Mouse (Mus musculus) heart, postnatal 4 days (tissue): ENCODE data around the gene Hlcs. TPM values are rescaled to one million over a fixed set of nuclear protein-coding genes. Genes with fewer than 3 reads are reported as not detected.

Experiments used
- DNase-seq: peaks from one replicate; pipeline ENCODE4 v3.0.0; 2021
- total RNA-seq, 2 experiments: library from RNA; stranded (reverse); gene quantifications; 2 replicates each; pipeline ENCODE4 v1.2.3; 2021

The Hlcs gene
- total RNA-seq, 2 experiments from 2014 or later = 8.0 to 8.2 TPM

GRCm38 (mm10) chr16:94327781-94328711 lies 14.7 kb upstream of the Hlcs start, which contains the start of gene Ripply3:
Gene Ripply3, plus strand, starts transcription at chr16:94328420.
- DNase-seq = peak; percentile 67

GRCm38 (mm10) chr16:94326008-94326407 lies 12.6 kb upstream of the Hlcs start:
- no peak for DNase-seq

DNA sequence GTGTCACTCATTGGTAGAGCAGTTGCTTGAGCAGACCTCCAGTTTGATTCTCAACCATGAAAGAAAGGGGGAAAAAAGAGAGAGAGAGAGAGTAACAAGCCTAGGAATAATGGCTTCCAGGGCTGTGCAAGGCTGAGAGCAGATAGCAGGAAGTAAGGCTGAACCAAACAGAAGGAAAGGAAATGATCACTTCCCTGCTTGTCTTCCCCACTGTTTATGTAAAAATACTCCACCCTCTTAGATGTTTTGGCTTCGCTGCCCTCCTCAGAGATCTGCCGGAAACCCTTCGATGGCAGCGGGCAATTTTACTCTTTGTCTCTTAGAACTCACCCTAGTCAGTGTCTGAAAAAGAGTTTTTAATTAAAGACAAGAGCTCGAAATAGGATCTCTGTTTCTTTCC lies 10.3 kb upstream of the Hlcs start:
- DNase-seq = no peak

DNA sequence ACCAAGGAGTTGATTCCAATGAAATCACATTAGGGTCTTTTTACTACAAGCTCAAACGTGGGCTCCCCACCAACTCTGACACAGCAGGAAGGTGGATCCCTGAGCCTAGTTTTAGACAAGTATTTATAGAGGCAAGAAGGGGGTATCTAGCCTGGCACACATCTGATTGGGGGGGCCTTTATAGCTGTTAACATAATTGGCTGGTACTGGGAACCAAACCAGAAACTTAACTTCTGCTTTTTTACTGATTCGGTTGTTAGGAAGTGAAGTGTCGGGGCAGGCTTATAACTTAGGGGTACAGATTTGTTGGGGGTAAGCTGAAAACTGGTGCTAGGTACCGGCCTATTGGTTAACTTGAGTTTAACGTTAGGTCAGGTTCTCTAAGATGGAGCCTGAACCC lies 6.9 kb upstream of the Hlcs start:
- no peak for DNase-seq

- no peak for DNase-seq
Measured at GRCm38 (mm10) chr16:94317752-94318151, 4.4 kb upstream of the Hlcs start.

GRCm38 (mm10) chr16:94315215-94315614 lies 1.8 kb upstream of the Hlcs start:
- no peak for DNase-seq

DNA sequence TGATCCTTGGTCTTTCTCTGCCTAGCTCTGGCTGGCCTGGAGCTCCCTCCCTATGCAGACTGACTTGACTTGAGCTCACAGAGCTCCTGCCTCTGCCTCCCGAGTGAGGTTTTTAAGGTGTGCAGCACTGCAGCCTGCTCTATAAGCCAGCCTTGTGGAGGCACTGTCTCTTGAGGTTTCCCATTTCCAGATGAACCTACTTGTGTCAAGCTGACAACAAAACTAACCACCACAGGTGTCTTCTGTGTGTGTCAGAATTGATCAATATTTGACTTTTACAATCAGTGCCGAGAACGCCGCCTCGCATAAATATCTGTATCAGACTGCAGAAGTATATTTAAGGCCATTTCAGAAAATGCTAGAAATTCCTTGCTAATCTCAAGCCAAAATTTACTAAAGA lies 1.3 kb upstream of the Hlcs start:
- no peak for DNase-seq

DNA sequence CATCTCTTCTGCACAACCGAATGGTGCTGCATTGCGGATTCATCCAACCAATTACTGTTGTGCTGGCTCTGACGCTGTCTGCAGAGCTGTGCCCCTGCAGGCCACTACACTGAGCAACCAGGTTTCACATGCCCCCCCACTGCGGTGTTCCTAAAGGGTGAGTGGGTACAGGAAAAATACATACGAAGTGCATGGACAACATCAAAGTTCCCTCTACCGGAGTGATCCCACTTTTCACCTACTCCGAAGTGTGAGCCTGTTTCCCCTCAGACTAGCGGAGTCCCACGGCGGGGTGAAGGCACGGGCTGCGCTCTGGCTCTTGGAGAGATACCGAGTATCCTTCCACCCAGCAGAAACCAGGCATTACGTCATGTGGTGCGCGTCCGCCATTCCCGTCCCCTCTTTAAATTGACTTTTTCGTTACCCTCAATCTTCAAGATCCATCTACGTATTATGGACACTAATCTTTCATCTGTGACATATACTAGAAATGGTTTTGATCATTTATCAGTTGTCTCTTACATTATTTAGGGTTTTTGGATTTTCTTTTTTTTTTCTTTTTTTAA lies 625 bp downstream of the Hlcs start:
- peak; percentile 82 for DNase-seq

DNA sequence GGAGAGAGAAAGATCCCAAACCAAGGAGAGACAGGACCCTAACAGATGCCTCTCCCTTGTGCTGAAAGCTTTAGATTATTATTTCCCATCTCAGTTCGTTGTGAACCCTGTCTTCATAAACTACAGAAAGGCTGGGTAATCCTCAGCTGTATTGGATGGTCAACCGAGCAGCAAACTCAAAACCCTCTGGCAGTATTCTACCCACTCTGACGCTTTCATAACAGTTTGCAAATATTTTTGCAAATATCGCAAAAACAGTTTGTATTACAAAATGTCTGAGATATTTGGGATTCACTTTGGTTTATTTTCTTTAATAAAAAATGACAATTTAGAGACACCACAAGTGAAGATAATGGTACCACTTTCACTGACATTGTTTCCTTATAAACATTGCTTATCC lies 1.4 kb downstream of the Hlcs start:
- DNase-seq = no peak

- no peak for DNase-seq
Measured at GRCm38 (mm10) chr16:94311416-94311815, 2.0 kb downstream of the Hlcs start.

DNA sequence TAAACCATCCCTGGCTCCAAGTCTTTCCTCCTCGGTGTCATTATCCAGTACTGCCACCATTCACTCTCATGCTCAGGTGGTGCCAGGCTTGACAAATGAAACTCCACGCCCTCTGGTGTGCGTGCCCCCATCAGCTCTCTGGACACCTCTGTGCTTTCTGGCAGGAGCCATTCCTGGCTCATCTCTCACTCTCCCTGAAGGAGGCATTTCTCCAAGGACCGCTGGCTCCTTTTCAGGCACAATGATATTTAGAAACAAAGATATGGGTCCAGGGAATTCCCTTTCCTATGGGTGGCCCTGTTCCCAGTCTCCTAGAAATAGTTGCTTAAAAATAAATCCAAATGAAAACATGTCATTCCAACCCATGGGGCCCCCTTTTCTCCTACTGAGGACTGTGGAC lies 4.3 kb downstream of the Hlcs start:
- DNase-seq = peak; percentile 30

GRCm38 (mm10) chr16:94307942-94308341 lies 5.4 kb downstream of the Hlcs start:
- DNase-seq = no peak

DNA sequence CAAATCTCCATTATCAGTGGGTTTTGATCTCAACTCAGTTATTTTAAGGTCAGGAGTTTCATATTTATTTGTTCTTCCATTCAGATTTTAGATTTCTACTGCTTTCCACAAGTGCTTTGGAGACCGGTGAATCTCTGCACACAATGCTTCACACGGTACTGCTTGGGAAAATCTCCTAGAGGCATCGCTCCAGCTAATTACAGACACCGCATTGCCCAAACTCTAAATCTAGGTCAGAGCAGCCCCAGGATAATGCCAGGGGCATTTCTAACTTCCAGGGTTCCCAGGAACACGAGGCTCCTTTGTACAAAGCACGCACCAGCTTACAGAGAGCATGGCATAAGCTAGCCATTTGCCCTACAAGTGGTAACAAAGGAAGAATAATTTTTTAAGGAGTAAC lies 5.8 kb downstream of the Hlcs start:
- DNase-seq = no peak

- DNase-seq = no peak
Measured at GRCm38 (mm10) chr16:94303203-94303535, 10.2 kb downstream of the Hlcs start.

DNA sequence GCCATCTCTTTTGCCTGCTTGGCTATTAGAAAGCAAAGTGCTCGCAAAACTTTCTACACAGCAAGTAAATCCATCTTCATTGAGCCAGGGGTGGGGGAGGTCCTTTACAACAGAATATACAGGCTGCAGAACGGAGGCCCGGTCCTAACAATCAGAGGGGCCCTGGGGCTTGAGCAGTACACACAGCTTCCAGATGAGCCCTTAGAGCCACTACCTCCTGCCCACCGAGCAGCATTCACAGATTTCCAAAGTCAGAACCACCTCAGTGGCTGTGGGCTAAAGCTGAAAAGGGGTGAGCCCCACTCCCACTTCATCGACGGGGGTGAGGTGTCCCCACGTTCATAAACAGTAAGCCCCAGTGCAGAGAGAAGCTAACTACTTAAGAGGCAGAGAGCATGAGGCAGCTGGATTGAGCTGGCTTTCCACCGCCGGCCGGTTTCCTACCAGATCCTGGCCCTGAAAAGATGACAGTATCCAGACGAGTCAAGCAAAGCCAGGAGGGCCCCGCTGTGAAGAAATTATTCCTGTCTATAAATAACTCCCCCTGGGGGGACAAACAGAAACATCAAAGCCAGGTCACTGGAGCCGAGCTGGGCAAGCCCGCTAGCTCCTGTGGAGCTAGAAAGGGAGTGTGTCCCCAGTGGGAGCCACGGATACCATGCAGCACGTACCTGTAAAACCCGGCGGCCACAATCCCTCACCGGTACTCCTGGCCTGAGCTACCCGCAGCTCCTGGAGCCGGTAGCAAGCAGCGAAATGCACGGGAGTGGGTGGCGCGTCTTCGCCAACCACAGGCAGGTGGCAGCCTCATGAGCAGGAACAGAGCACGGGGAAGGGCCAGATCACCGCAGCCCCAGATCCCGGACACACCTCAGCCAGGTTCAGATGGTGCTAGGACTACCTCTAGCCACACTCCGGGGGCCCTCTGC lies 10.8 kb downstream of the Hlcs start:
- peak; percentile 36 for DNase-seq

GRCm38 (mm10) chr16:94301696-94302095 lies 11.7 kb downstream of the Hlcs start:
- no peak for DNase-seq

- no peak for DNase-seq
Measured at GRCm38 (mm10) chr16:94301194-94301593, 12.2 kb downstream of the Hlcs start.

- DNase-seq = no peak
Measured at GRCm38 (mm10) chr16:94299210-94299609, 14.2 kb downstream of the Hlcs start.

GRCm38 (mm10) chr16:94298081-94298480 lies 15.3 kb downstream of the Hlcs start:
- DNase-seq = no peak

- no peak for DNase-seq
Measured at GRCm38 (mm10) chr16:94291141-94291540, 22.2 kb downstream of the Hlcs start.

DNA sequence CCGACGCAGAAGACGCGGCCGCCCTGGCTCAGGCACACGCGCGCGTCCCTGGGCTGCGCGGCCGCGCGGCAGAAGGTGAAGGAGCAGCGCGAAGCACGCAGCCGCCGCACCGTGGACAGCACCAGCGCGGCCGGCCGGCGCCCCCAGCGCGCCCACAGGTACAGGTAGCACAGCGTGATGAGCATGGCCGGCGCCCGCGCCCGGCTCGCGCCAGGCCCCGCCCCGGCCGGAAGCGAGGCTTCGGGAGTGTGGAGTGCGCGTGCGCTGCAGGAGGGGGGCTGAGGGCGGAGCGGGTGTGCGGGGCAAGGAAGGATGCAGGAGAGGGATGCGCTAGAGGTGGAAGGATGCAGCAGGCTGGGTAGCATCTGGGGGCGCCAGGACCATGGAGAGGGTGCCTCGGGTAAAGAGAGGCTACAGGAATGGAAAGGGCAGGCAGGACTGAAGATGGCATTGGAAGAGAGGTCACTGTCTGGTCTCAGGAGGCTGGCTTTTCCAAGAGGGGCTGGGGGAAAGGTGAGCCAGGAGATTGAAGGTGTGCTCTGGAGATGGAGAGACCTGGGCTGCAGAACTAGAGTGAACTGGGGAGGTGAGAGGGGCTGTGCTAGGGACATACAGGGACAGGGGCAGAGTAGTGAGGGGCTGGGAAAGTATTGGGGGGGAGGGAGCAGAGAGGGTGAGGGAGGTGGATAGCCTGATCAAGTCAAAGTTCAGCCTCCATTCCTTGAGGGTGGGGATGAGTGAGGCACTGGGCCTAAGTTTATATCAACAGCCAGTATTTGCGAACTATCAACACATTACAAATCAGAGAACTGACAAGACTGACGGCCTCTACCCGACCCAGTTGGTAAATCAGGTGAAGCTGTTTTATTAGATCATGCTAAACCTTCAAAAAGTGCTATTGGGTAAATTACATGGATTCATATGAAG lies 23.0 kb downstream of the Hlcs start:
- DNase-seq = peak; percentile 79
